Mouse (Mus musculus) cerebellum, adult 2 months (tissue): Measurements from ENCODE around the gene Gnb5. TPM values are rescaled to one million over a fixed set of nuclear protein-coding genes. Genes with fewer than 3 reads are reported as not detected.

Source experiments
- DNase-seq, 2 experiments: peaks; one replicate each; pipeline ENCODE4 v3.0.0; 2021
- H3K27ac ChIP-seq: fragments of 200-500 bp; 2 replicates; pipeline ENCODE4 v1.5.1; 2012; ENCODE audit warnings: low read length, control low read depth, inconsistent platforms; ENCODE audit not compliant: insufficient read depth
- H3K27me3 ChIP-seq: fragments of 200-500 bp; 2 replicates; pipeline ENCODE4 v1.6.1; 2012; ENCODE audit warnings: inconsistent platforms, mild to moderate bottlenecking, low read length, moderate library complexity; ENCODE audit not compliant: control insufficient read depth, insufficient read depth
- H3K4me1 ChIP-seq: fragments of 200-500 bp; 2 replicates; pipeline ENCODE4 v1.6.1; 2011; ENCODE audit warnings: low read length; ENCODE audit not compliant: control insufficient read depth, insufficient read depth
- H3K4me3 ChIP-seq: fragments of 200-500 bp; replicated peaks from 2 replicates; pipeline ENCODE3; 2011; ENCODE audit warnings: mild to moderate bottlenecking, low read depth, low read length, control low read depth; ENCODE audit not compliant: insufficient read depth
- CTCF ChIP-seq: fragments of 200-500 bp; IDR thresholded peaks from 2 replicates; pipeline ENCODE4 v1.5.1; 2011; ENCODE audit warnings: low read depth, mild to moderate bottlenecking, control low read depth, low read length, moderate library complexity, borderline replicate concordance; ENCODE audit not compliant: insufficient read depth
- POLR2A ChIP-seq: fragments of 200-500 bp; IDR thresholded peaks from 2 replicates; pipeline ENCODE4 v1.6.1; 2011; ENCODE audit warnings: low read length, control low read depth, borderline replicate concordance; ENCODE audit not compliant: insufficient read depth
- WGBS: fragments of 180-500 bp; shearing (Covaris S2); methylation state at CpG from one replicate; pipeline ENCODE4 v1.1.7; 2018; 5-methylcytosine and 5-hydroxymethylcytosine counted together
- polyA plus RNA-seq: library from polyadenylated mRNA; depleted of rRNA; stranded (reverse); fragments of >200 nt; gene quantifications from 2 replicates; pipeline ENCODE4 v1.2.3, GENCODE M21; 2012; rRNA removed

The Gnb5 gene
- 194 and 215 TPM in 2 replicates for polyA plus RNA-seq

- no peak for TF ChIP-seq POLR2A
- TF ChIP-seq CTCF, result no peak
- H3K27ac ChIP-seq, result peak within 1 kb of the TSS; percentile 92
These were observed at the start of gene Gnb5 for GRCm38 (mm10) chr9:75306126-75306898. TSS of gene Gnb5 (plus strand) at chr9:75306288.

GRCm38 (mm10) chr9:75258792-75259191 is 47.3 kb upstream of the Gnb5 start:
- DNase-seq, result no peak
- no peaks in the 10 kb centered on the region for H3K27me3 ChIP-seq
- no peak overlapping the region for H3K27ac ChIP-seq
- TF ChIP-seq POLR2A, result no peak
- TF ChIP-seq CTCF, result no peak
- H3K4me3 ChIP-seq, result no peak overlapping the region
- H3K4me1 ChIP-seq, result peaks cover 9% of the 10 kb centered on the region
- 56% methylated on average over 4 of the region's 4 CpGs for WGBS

More at GRCm38 (mm10) chr9:75306126-75306898, at the start of gene Gnb5:
- peak; percentile 88 to 94 for DNase-seq
- Histone ChIP-seq H3K27me3 (no peaks in the 10 kb centered on the region), H3K4me1 (peaks cover 44% of the 10 kb centered on the region), H3K4me3 (peak within 1 kb of the TSS; percentile 1)
- WGBS, result 12% methylated on average over 11 of the region's 11 CpGs

GRCm38 (mm10) chr9:75259656-75260055 is 46.4 kb upstream of the Gnb5 start:
- no peak overlapping the region for H3K4me3 ChIP-seq
- peaks cover 1% of the 10 kb centered on the region for H3K4me1 ChIP-seq
- H3K27ac ChIP-seq, result no peak overlapping the region
- H3K27me3 ChIP-seq, result no peaks in the 10 kb centered on the region
- WGBS, result 94% methylated on average over 4 of the region's 4 CpGs
- DNase-seq, result no peak
- TF ChIP-seq CTCF (0 out of 2 replicates have a peak, but pooled peaks have one; percentile 27), POLR2A (no peak)

GRCm38 (mm10) chr9:75261332-75261872 is 44.7 kb upstream of the Gnb5 start:
- Histone ChIP-seq H3K27ac (no peak overlapping the region), H3K4me1 (no peaks in the 10 kb centered on the region; the same call in 1 of the 2 replicates), H3K27me3 (no peaks in the 10 kb centered on the region), H3K4me3 (no peak overlapping the region)
- DNase-seq, result no peak
- 40% methylated on average over 8 of the region's 8 CpGs for WGBS
- TF ChIP-seq CTCF (no peak), POLR2A (no peak)

GRCm38 (mm10) chr9:75262235-75262826 is 43.8 kb upstream of the Gnb5 start:
- WGBS, result 57% methylated on average over 8 of the region's 8 CpGs

GRCm38 (mm10) chr9:75264008-75264718 is 41.9 kb upstream of the Gnb5 start:
- H3K4me3 ChIP-seq, result no peak overlapping the region
- 56% methylated on average over 3 of the region's 3 CpGs for WGBS

More at GRCm38 (mm10) chr9:75262235-75262826, 43.8 kb upstream of the Gnb5 start:
- Histone ChIP-seq H3K4me3 (no peak overlapping the region), H3K27me3 (no peaks in the 10 kb centered on the region), H3K27ac (no peak overlapping the region), H3K4me1 (no peaks in the 10 kb centered on the region; the same call in 1 of the 2 replicates)
- no peak for DNase-seq
- no peak for TF ChIP-seq POLR2A
- TF ChIP-seq CTCF, result no peak

GRCm38 (mm10) chr9:75267147-75267546 is 38.9 kb upstream of the Gnb5 start:
- Histone ChIP-seq H3K4me3 (no peak overlapping the region), H3K27me3 (no peaks in the 10 kb centered on the region), H3K4me1 (no peaks in the 10 kb centered on the region), H3K27ac (no peak overlapping the region)
- DNase-seq, result no peak
- 74% methylated on average over 6 of the region's 6 CpGs for WGBS
- TF ChIP-seq POLR2A (no peak), CTCF (no peak)

More at GRCm38 (mm10) chr9:75264008-75264718, 41.9 kb upstream of the Gnb5 start:
- TF ChIP-seq POLR2A (no peak), CTCF (no peak)
- H3K4me1 ChIP-seq, result no peaks in the 10 kb centered on the region; the same call in 1 of the 2 replicates
- no peaks in the 10 kb centered on the region for H3K27me3 ChIP-seq
- DNase-seq, result no peak
- H3K27ac ChIP-seq, result no peak overlapping the region
